Mouse (Mus musculus) lung, postnatal 0 days (tissue): ENCODE measurements at regions not wholly inside any gene's neighbourhood (a gene's known extent, or its start where the extent isn't known, plus 50 kb on each side); places are given as distances from the start of the nearest gene placed in this dataset.

ENCODE experiments used
- CTCF ChIP-seq: IDR thresholded peaks from 2 replicates; pipeline ENCODE4 v1.5.1; 2016; ENCODE audit warnings: antibody characterized with exemption, mild to moderate bottlenecking
- EP300 ChIP-seq: IDR thresholded peaks from 2 replicates; pipeline ENCODE4 v1.6.1; 2016; ENCODE audit warnings: antibody characterized with exemption, mild to moderate bottlenecking, control low read depth

DNA sequence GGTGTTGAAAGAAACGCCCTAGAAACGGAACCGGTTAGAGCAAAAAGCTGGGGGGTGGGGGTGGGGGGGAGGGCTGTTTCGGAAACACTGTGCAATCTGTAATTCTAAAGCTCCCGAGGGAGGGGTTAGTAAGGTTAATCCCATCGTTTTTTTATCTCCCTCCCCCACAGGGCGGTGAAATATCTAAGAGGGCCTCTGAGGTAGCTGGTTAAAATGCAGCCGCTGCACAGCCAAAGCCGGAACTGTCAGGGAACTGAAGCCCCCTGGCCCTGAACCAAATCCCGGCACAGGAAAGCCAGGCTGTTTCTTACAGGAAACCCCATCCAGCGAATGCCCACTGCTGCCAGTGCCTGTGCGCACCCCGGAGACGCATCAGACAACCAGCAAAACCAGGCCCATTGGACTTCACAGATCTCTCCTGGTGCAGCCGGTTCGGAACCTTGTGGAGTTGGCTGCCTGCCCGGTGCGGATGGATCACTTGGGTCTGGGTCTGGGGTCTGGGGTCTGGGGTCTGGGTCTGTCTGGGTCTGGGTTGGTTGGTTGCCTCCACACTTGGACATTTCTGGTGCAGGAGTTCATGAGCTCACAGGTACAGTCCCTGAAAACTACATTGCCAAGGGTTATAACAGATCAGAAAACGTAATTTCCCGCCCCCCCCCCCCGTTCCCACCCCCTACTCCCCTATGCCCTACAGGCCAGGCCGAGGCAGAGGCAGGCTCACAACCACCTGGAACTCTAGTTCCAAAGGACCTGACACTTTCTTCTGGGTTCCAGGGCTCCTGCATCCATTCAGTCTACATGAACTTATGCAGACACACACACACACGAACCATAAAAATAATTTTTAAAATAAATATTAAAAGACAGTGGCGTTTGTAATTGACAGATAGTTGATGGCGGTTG lies 272.7 kb downstream of the Gxylt1 start:
- TF ChIP-seq CTCF (no peak), EP300 (no peak)
